Mouse (Mus musculus) gastrocnemius, adult 8-10 months (tissue): ENCODE results near the gene Rpp25. TPM values are rescaled to one million over a fixed set of nuclear protein-coding genes. Genes with fewer than 3 reads are reported as not detected.

ENCODE experiments used
- DNase-seq, 2 experiments: peaks; one replicate each; pipeline ENCODE4 v3.0.0; 2022; ENCODE audit warnings: low spot score in 2 of 2
- total RNA-seq, 4 experiments: library from RNA; stranded (reverse); gene quantifications; 2 replicates each; pipeline ENCODE4 v1.2.4; 2022

Gene Rpp25
- total RNA-seq, 4 experiments from 2014 or later = not detected

GRCm38 (mm10) chr9:57554753-57555152 lies 50.9 kb downstream of the Rpp25 start:
- DNase-seq = no peak

Other genes with a start within 250 kb of the Rpp25 start
- 1 to 10 TPM; 1.8 to 3.3 (median 2.5) TPM for gene 1700017B05Rik, start 241.4 kb upstream of the Rpp25 start, total RNA-seq
- 10 to 100 TPM in 1 of 4 experiments, 1 to 10 TPM in 3; 7.0 to 10.8 (median 7.6) TPM for gene Ppcdc, start 63.9 kb upstream of the Rpp25 start, total RNA-seq
- 1 to 10 TPM in 1 of 4 experiments, under 1 TPM in 3; 0.34 to 1.3 (median 0.76) TPM for gene Scamp5, start 36.0 kb upstream of the Rpp25 start, total RNA-seq
- 1,000 to 10,000 TPM; 1,141 to 1,247 (median 1,173) TPM for gene Cox5a, start 17.2 kb downstream of the Rpp25 start, total RNA-seq
- 1 to 10 TPM; 4.3 to 6.5 (median 5.5) TPM for gene Fam219b, start 33.5 kb downstream of the Rpp25 start, total RNA-seq
- gene Mpi, start 48.7 kb downstream of the Rpp25 start, total RNA-seq = 10 to 100 TPM; 71.2 to 89.3 (median 74.4) TPM
- gene Scamp2, start 56.9 kb downstream of the Rpp25 start, total RNA-seq = 10 to 100 TPM; 35.5 to 42.9 (median 37.1) TPM
- gene Ulk3, start 85.4 kb downstream of the Rpp25 start, total RNA-seq = 1 to 10 TPM; 3.3 to 4.8 (median 4.2) TPM
- gene Cplx3, start 102.3 kb downstream of the Rpp25 start, total RNA-seq = not detected
- gene Lman1l, start 116.7 kb downstream of the Rpp25 start, total RNA-seq = not detected
- gene Csk, start 149.6 kb downstream of the Rpp25 start, total RNA-seq = 10 to 100 TPM in 1 of 4 experiments, 1 to 10 TPM in 3; 8.0 to 10.5 (median 8.8) TPM
- gene Cyp1a2, start 179.7 kb downstream of the Rpp25 start, total RNA-seq = not detected
- under 1 TPM; 0.41 to 0.60 (median 0.52) TPM for gene Cyp1a1, start 183.9 kb downstream of the Rpp25 start, total RNA-seq
- 1 to 10 TPM; 4.8 to 6.7 (median 6.3) TPM for gene Edc3, start 204.5 kb downstream of the Rpp25 start, total RNA-seq